Mouse (Mus musculus): Measurements from ENCODE around the gene Gpnmb.

Gpnmb gene

DNA sequence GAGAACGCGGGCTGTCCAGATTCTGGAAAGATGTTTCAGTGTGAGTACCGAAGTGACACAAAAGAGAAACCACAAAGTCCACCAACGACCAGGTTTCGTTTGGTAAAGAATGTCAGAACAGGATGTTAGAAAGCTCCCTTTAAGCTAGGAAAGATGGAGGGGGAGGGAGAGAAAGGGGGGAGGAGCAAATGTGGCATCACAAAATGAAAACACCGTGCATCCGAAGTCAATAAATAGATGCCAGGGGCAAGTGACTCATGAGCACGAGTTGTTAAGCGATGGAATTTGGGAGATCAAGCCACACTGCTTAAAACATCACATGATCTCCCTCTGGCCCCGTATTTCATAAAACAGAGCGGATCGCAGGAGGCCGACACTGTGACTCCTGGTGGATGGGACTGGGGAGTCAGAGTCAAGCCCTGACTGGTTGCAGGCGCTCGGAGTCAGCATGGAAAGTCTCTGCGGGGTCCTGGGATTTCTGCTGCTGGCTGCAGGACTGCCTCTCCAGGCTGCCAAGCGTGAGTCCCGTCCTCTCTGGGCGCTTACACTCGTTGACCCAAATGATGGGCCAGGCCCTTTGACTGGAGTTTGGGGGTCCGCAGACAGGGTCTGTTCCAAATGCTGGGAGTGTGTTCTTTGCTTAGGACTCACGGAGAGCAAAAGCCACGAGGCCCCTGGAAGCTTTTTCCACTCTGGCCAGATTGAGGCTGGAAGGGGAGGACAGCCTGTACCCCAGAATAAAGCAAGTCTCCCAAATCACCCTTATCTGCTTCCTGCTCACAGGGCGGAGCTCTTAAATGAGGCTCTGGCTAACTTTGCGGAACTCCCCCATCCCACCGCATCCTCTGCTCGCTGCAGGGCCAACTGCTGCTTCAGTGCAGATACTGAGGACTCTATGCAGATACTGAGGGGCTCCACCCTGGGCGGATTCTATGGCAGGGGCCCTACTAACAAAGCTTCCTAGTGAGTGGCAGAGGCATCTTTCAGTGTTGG lies at the start of gene Gpnmb:
Gpnmb (plus strand) TSS at position 272 of the 993 bp plus-strand sequence.
- DNase-seq (ENCODE audit: low read depth), result peak; percentile 78

DNA sequence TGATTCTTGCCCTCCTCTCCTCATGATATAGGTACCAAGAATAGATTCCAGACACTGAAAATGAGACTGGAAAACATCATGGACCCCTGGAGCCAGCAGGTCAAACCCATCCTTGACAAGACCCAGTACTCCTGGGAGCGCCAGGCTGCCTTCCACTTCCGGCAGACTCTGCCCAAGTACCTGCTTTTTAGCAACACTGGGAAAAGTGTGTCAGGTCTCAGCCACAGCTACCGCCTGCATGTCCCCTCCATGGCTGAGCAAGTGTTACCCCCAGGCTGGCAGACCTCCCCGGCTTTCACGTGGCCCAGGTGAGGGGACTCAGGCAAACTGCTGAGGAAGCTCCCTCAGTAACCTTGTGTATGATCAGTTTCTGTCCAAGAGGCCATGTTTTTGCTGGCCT lies 46.4 kb upstream of the Gpnmb start:
- DNase-seq (ENCODE audit: low read depth), result no peak

DNA sequence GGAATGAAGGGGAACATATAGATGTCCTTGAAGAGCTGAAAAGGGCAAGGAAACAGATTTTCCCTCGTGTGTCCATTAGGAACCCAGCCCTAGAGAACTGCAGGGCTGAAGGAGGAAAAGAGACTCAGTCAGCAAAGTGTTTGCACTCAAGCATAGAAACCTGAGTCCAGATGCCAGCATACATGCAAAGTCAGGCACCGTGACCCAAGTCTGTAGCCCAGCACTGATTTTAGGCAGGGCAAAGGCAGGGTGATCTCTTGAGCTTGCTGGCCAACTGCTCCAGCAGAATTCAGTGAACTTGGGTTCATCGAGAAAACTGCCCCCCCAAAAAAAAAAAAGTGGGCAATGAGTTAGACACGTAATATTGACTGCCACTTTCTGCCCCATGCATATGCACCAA lies 44.4 kb upstream of the Gpnmb start:
- no peak for DNase-seq (ENCODE audit: low read depth)

DNA sequence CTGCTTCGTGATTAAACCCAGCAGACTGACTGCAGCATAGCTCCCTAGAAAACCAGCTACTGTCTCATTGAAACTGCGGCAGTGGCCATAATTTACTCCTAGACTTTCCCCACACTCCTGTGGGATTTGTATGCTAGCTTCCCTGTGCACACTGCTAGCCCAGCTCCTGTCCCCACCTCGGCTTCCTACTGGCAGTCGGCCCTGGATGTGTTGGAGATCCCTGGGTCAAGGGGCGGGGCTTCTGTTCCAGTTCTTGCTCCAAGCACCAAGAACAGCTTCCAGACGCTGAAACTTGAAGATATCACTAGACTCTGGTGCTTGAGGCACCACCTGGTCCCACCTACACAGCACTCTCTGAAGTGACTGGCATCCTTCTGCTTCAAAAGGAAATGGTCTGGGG lies 38.2 kb upstream of the Gpnmb start:
- DNase-seq (ENCODE audit: low read depth), result no peak

DNA sequence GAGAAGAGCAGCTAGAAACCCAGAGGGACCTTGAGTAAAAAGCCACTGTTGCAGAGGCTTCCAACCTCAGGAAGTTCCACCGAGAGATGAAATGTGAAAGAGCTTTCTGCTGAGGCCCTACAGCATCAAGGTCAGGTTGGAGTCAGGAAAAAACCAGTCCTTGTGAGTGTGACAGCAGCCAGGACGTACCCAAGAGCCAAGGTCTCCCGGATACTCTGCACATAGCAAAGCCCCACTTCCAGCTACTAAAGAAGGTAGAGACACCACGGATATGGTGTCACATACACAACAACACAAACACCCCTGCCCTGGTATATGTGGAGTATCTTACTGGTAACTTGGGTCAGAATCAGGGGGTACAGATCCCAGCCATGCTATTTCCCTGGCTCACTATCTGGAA lies 37.5 kb upstream of the Gpnmb start:
- DNase-seq (ENCODE audit: low read depth), result no peak

DNA sequence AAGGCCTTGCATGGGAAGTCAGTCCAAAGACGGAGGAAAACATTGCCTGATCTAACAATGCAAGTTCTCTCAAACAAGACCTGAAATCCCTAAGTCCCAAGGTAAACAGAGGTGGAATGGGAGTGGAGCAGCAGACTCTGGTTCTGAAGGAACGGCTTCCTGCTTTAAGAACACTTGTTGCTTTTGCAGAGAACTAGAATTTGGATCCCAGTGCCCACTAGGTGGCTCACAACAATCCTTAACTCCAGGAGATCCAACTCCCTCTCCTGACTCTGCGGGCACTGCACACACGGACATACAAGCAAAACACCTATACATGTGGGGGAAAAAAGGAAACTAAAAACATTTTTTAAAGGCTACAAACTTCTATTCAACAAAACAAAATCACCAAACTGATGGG lies 33.0 kb upstream of the Gpnmb start:
- DNase-seq (ENCODE audit: low read depth), result peak; percentile 62

DNA sequence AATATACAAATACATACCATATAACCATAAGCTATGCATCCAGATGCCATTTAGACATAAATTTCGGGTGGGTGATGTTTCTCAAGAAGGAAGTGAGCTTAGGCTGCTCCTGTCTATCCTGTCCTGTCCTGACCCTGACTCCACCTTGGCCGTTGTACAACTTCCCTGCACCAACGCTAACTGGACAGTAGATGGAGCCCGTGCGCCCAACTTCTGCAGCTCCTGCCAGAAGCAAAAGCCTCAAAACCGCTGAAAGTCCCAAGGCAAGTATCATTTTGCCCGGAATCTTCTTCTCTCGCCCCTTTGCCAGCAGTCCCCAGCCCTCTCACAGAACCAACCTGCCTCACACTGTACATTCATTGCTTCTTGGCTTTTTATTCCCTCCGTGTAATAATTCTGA lies 28.4 kb upstream of the Gpnmb start:
- DNase-seq (ENCODE audit: low read depth), result peak; percentile 86

DNA sequence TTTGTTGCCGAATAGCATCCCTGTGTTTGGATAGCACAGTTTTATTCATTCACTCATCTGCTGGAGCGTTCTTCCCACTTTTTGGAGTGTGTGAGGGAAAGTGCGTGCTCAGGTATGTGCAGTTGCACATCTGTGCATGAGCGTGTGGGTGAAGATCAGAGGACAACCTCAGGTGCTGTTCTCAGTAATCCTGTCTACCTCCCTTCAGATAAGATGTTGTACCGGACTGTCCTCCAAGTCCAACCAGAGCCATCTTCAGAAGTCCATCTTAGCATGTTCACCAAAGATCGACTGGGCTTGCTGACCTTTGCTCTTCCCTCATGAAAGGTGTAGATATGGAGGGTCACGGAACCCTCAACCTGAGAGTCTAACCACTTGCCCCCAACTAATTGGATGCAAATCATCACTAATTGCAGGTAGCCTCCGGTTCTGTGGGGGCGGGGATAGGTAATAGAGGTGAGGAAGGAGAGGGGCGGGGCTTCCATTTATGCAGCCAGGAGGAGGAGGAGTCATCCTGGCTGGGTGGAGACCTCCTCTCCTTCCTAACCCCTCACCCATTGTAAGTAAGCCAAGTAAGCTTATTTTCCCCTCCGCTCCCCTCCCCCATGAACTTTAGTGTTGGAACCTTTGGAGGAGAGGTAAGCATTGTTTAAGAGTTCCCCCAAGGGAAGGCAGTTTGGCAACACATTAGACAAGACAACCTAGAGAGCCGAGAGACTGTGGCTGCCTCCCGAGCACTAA lies 27.8 kb upstream of the Gpnmb start:
- DNase-seq (ENCODE audit: low read depth), result no peak

DNA sequence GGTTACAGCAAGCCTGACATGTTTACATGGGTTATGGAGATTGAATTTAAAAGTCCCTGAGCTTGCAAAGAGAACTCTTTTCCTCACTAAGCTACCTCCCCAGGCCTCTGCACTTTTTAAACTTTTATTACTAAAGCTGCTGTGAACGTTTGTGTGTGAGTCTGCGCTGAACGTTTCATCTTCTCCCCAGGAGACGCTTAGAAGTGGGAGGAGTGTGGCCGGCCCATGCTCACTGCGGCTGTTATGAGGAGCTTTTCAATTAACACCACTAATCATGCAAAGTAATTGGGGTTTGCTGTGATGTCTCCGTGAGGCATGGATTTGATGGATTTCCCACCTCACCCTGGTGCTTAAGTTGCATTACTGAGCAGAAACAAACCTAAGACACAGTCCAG lies 27.2 kb upstream of the Gpnmb start:
- DNase-seq (ENCODE audit: low read depth), result no peak

DNA sequence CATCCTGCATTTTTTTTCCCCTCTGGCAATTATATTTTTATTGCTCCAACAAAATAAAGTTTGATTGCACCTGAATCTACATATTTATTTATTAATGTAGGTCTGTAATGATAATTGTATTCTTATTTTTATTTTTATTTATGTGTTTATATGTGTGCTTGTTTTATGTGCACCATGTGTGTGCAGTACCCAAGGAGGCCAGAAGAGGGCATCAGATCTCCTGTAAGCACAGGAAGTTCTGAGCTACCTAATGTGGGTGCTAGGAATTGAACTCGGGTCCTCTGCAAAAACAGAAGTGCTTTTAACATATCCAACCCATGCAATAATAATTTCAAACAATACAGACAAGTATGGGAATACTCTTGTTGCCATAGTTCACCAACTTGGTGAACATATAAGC lies 26.7 kb upstream of the Gpnmb start:
- peak; percentile 33 for DNase-seq (ENCODE audit: low read depth)

DNA sequence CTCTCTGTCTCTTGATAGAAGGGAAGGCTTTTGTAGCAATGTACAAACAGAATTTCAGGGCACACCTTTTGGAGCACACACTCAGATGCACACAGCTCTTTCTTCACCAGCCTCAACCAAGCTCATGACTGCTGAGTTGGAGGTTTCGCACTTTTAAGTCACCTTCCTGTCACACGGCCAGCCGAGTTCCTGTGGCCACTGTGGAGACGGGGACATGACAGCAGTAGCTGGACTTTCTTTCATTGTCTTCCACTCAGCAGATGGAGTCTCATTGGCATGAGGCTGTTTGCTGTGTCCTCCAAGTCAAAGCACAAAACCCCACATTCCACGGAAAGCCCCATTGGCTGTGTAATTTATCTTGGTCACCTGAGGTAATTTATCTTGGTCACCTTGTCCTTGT lies 25.2 kb upstream of the Gpnmb start:
- no peak for DNase-seq (ENCODE audit: low read depth)

DNA sequence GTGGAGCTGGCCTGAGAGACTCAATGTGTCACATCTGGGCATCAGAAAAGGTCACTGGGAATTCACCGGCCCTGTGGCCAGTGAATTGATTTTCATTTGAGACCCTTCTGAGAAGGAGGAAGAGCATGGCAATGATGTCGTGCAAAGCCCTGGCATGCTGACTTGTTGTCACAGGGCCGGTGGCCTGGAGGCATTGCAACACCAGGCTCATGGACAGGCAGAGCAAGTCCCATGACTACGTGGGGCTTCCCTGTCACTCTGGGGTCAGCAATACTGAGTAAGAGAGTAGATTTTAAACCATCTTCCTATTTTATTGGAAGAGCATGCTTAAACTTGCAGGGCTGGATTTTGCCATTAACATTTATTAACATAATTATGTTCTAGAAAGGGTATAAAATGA lies 23.3 kb upstream of the Gpnmb start:
- no peak for DNase-seq (ENCODE audit: low read depth)

DNA sequence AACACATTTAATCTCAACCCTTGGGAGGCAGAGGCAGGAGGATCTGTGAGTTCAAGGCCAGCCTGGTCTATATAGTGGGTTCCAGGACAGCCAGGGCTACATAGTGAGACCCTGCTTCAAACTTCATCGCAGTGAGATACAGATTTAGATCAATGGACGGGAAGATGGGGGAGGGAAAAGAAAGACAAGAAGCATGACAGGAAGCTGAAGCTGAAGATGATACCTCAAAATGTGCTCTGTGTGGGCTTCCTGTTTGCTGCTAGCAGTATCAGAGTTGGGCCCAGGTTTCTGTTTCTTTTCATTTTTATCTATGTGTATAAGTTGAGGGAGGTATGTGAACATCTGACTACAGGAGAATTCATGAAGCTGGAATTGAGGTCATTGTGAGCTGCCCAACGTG lies 22.9 kb upstream of the Gpnmb start:
- DNase-seq (ENCODE audit: low read depth), result no peak

DNA sequence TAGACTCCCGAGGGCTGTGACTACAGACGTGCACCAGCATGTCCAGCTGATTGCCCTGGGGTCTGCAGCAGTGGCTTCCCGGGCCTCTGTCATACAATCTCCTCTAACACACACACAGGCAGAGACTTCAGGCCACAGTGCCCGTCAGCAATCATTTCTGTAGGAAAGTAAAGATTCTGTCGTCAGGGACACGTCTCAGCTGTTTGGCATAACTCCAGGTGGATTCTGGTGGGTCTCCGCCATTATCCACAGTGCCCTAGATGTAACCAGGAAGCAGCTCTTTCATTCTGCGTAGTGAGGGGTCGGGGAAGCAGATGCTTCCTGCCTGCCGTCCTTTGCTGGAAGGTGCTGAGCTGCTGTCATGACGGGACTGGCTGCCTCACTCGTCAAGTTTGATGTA lies 19.2 kb upstream of the Gpnmb start:
- DNase-seq (ENCODE audit: low read depth), result no peak

DNA sequence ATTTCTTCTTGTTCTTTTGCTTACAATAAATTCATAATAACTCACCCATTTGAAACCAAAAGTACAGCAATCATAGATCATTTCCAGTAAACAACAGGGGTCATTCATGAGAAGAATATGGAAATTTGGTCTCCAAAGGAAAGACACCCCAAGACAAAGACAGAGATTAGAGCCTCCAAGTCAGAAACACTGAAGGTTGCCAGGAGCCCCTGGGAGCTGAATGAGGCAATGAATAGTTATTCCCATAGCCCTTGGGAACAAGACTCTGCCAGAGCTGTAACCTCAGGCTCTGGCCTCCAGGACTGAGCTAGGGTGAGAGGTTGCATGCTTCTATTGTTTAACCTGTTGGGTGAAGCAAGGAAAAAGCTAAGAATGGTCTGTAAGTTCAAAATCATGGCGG lies 17.0 kb upstream of the Gpnmb start:
- DNase-seq (ENCODE audit: low read depth), result no peak

DNA sequence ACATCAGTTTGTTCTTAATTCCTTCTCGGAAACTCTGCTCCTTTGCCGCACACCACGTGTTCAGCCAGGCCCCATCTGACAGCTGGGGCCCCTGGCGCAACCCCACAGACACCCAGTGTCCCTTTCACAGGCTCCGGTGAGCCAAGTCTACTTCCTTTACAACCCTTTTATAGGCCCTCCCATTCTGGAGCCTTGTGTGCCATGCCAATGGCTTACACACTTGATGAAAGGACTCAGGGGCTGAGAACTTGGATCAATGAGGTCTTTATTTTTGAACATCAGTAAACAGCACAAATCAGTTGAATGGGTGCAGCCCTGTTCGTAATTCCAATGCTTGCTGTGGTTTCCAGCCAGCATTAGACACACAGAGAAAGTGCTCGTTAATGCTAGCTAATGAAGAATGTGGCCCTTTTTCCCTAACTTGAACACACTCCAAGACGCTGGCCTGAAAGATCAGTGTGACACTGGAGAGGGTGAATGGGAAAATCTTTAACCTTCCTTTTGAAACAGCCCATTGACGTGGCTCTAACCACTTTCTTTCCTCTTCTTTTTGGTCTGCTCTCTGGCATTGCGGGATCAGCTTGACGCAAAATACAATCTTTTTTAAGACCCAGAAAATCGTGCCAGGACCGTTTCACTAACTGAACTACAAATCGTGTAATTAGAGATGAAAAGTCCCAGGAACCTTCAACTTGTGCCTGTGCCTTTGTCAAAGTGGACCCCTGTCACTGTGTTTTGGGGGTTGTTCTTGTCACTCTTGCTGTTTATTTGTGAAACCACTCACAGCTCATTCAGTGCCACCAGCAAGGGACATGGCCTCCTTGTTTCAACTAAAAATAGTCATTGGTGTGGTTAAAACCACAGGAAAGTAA lies 15.0 kb upstream of the Gpnmb start:
- no peak for DNase-seq (ENCODE audit: low read depth)

DNA sequence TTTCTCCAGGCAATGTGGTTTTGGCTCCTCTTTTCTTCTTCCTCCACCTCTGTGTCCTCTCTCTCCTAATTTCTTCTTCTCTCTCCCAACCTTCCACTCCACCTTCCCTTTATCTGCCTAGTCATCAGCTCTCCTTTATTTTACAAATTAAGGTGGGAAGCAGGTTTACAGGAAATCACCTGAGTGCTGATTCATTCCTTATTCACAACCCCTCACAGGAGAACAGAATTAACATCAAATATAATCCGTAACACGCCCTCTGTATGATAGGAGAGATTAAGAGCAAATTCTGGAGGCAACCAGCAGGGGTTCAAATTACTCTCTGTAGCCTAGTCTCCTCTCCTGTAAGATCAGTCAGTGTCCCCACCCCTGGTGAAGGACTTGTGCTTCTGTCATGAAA lies 14.0 kb upstream of the Gpnmb start:
- DNase-seq (ENCODE audit: low read depth), result no peak

DNA sequence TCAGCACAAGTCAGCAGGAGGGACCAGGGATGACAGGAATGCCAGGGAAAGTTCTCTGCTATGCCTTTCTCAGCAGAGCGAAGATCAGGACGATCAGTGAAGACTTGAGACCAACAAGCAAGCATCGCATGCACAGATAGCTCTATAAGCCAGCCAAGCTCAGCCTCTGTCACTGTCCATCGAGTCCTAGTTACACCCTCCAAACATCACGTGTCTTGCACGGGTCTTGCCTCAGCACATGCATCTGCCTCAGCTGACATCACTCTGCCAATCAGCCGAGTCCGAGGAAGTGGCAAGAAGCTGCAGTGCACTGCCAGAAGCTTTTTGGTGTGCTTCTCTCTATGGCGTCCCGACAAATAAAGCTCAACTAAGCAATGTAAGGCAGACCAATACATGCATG lies 13.0 kb upstream of the Gpnmb start:
- DNase-seq (ENCODE audit: low read depth), result no peak

DNA sequence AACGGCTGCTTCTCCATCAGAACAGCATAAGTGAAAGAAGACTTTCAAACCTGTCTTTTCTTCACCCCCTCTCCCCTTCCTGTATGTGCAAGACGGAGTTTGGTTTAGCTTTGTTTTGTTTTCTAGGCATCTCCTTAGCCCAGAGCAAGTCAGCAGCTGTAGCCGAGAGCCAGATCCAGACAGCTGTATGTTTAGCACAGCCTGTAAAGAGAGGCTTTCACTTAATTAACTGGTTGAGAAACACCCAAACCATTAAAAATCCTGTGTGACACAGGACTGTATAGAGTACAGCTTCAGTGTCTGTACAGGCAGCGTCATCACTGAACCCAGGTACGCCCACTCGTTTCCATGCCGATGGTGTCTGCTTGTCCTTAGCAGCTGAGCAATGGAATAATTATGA lies 11.1 kb upstream of the Gpnmb start:
- DNase-seq (ENCODE audit: low read depth), result no peak

DNA sequence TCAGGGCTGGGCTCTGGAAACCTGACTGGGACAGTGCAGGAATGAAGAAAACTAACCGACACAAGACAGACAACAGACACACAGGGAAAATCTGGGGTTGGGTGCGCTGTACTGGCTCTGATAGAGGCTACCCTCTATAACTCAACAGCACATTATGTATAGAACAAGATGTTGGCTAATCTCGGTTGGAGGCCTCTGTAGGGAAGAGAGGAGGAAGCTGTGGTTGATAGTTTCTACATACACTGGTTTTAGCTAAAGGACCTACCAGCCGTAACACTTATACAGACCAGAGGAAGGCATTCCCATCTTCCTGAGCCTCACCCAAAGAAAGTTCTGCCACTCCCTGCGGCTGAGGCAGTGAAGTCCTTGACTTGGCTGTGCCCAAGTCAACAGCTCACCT lies 9.8 kb upstream of the Gpnmb start:
- no peak for DNase-seq (ENCODE audit: low read depth)

DNA sequence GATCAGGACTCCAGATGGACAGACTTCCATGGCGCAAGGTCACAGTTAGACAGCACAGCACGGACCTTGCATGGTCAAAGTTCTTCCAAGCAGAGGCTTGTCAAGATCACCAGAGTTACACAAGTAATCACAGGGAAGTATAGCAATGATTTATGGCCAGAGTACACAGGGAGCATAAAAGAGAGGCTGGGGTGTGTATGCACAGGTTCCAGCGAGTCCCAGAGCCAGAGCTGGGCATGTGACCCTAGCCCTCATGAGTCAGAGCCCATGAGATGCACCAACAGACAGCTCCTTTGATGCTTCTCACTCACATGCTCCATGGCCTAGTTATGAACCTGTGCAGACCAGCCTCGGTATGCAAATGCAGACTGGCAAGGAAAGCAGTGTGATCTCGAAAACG lies 8.3 kb upstream of the Gpnmb start:
- DNase-seq (ENCODE audit: low read depth), result peak; percentile 38

DNA sequence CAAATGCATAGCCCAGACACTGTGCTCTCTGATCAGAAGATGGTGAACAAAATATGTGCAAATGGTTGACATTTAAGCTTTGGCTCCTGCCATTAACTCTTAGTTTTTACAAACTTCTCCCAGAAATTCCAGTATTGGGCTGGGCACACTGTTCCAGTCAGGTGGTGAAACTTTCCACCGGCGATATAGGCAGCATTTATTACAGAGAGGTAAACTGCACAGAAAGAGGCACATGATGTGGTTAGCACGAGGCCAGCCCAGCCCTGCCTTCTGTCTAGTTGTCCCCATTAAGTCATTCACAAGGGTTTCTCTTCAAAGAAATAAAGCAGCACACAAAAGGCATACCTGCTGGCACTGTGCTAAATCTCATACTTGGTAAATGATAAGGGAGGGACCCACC lies 7.6 kb upstream of the Gpnmb start:
- DNase-seq (ENCODE audit: low read depth), result no peak

Data from NIH3T3 (cell line).